Mouse (Mus musculus) cerebellum, adult 2 months (tissue): ENCODE measurements around the gene Pheta2. TPM values are rescaled to one million over a fixed set of nuclear protein-coding genes. Genes with fewer than 3 reads are reported as not detected.
"Not testable (repeated sequence)": the region's sequence is repeated elsewhere in the genome, so short reads cannot be mapped to it uniquely, and the experiment has no call there.

ENCODE experiments used
- DNase-seq, 2 experiments: peaks; one replicate each; pipeline ENCODE4 v3.0.0; 2021
- H3K27ac ChIP-seq: fragments of 200-500 bp; 2 replicates; pipeline ENCODE4 v1.5.1; 2012; ENCODE audit warnings: low read length, control low read depth, inconsistent platforms; ENCODE audit not compliant: insufficient read depth
- H3K27me3 ChIP-seq: fragments of 200-500 bp; 2 replicates; pipeline ENCODE4 v1.6.1; 2012; ENCODE audit warnings: inconsistent platforms, mild to moderate bottlenecking, low read length, moderate library complexity; ENCODE audit not compliant: control insufficient read depth, insufficient read depth
- H3K4me1 ChIP-seq: fragments of 200-500 bp; 2 replicates; pipeline ENCODE4 v1.6.1; 2011; ENCODE audit warnings: low read length; ENCODE audit not compliant: control insufficient read depth, insufficient read depth
- H3K4me3 ChIP-seq: fragments of 200-500 bp; replicated peaks from 2 replicates; pipeline ENCODE3; 2011; ENCODE audit warnings: mild to moderate bottlenecking, low read depth, low read length, control low read depth; ENCODE audit not compliant: insufficient read depth
- CTCF ChIP-seq: fragments of 200-500 bp; IDR thresholded peaks from 2 replicates; pipeline ENCODE4 v1.5.1; 2011; ENCODE audit warnings: low read depth, mild to moderate bottlenecking, control low read depth, low read length, moderate library complexity, borderline replicate concordance; ENCODE audit not compliant: insufficient read depth
- POLR2A ChIP-seq: fragments of 200-500 bp; IDR thresholded peaks from 2 replicates; pipeline ENCODE4 v1.6.1; 2011; ENCODE audit warnings: low read length, control low read depth, borderline replicate concordance; ENCODE audit not compliant: insufficient read depth
- WGBS: fragments of 180-500 bp; shearing (Covaris S2); methylation state at CpG from one replicate; pipeline ENCODE4 v1.1.7; 2018; 5-methylcytosine and 5-hydroxymethylcytosine counted together
- polyA plus RNA-seq: library from polyadenylated mRNA; depleted of rRNA; stranded (reverse); fragments of >200 nt; gene quantifications from 2 replicates; pipeline ENCODE4 v1.2.3, GENCODE M21; 2012; rRNA removed

Gene Pheta2
- polyA plus RNA-seq, 1 experiment, result 0.13 TPM

DNA sequence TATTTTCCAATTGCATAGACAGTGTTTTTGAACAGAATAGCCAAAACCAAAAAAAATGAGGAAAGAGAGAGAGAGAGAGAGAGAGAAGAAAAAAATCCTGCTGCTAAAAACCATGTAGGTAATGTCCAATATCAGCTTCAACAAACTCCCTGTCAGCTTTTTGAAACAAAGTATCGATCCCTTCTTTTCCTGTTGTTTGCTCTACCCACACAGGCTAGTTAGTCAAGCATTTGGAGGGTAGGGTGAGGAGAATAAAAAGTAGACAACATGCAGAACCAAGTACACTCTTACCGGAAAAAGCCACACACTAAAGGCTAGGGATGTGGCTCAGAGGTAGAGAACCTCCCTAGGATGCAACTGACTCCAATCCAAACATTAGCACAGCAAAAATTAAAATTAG, 47.0 kb downstream of the Pheta2 start:
- no peak for TF ChIP-seq CTCF
- no peak for TF ChIP-seq POLR2A
- H3K27ac ChIP-seq, result no peak overlapping the region
- H3K4me1 ChIP-seq, result no peaks in the 10 kb centered on the region
- no peak for DNase-seq
- H3K4me3 ChIP-seq, result no peak overlapping the region
- 97% methylated on average over 2 of the region's 2 CpGs for WGBS
- H3K27me3 ChIP-seq, result no peaks in the 10 kb centered on the region

DNA sequence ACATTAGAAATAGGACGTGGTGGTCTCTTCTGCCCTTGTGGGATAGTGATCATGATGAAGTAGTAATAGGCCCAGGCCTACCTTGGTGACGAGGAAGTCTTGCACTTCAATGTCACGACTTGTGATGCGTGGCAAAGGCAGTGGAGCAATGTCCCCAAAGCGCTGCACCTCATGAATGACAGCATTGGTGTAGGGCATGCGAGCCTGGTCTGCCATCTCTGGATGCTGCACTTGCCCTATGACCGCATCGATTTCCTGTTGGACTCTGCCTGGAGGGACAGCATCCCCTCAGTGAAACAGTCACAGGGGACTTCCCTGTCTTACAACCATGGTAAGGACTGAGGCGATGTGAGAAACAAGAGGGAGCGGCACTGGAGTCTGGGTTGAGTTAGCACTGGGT, 51.2 kb downstream of the Pheta2 start:
- H3K4me1 ChIP-seq, DNase-seq, H3K27me3 ChIP-seq, H3K27ac ChIP-seq, H3K4me3 ChIP-seq: not testable (repeated sequence)
- WGBS, result 95% methylated on average over 10 of the region's 10 CpGs

DNA sequence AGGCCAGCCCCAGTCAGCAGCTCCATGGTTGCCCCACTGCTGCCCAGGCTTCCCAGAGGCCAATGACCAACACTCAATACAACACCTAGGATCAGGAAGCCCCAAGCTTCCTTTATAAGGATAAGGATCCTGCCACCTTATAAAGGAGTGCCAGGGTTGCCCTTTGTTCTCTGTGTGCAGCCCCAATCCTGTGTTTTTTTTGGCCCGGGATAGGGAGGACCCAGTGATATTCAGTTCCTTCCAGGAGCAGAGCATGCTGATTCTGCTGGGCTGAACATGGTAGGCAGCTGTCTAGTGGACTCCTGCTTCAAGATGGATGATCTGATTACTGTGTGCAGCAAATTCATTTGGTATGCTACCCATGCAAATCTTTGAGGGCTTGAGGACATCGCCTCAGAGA, 55.2 kb downstream of the Pheta2 start, which contains the start of gene Cyp2d11:
TSS of gene Cyp2d11 (minus strand) at position 101 of the 400 bp plus-strand sequence.
- H3K27ac ChIP-seq, H3K4me1 ChIP-seq, DNase-seq, H3K27me3 ChIP-seq, H3K4me3 ChIP-seq: not testable (repeated sequence)
- 76% methylated on average over 2 of the region's 2 CpGs for WGBS

Other genes starting within 250 kb of the Pheta2 start
- 15.4 and 15.5 TPM in 2 replicates for gene Ccdc134, start 211.0 kb upstream of the Pheta2 start, polyA plus RNA-seq
- 104 and 105 TPM in 2 replicates for gene Srebf2, start 191.8 kb upstream of the Pheta2 start, polyA plus RNA-seq
- gene Shisa8, start 126.1 kb upstream of the Pheta2 start, polyA plus RNA-seq, result 65.4 and 69.9 TPM in 2 replicates
- 0.89 and 0.93 TPM in 2 replicates for gene Tnfrsf13c, start 114.6 kb upstream of the Pheta2 start, polyA plus RNA-seq
- 3.2 and 3.6 TPM in 2 replicates for gene Cenpm, start 94.2 kb upstream of the Pheta2 start, polyA plus RNA-seq
- gene 1500009C09Rik, start 86.5 kb upstream of the Pheta2 start, polyA plus RNA-seq, result 195 and 218 TPM in 2 replicates
- 306 and 367 TPM in 2 replicates for gene Sept3, start 64.0 kb upstream of the Pheta2 start, polyA plus RNA-seq
- gene Wbp2nl, start 40.0 kb upstream of the Pheta2 start, polyA plus RNA-seq, result not detected in 2 replicates
- 63.0 and 75.2 TPM in 2 replicates for gene Naga, start within 50 bp of the Pheta2 start, polyA plus RNA-seq
- gene Smdt1, start within 50 bp of the Pheta2 start, polyA plus RNA-seq, result 309 and 332 TPM in 2 replicates
- gene Ndufa6, start 15.4 kb downstream of the Pheta2 start, polyA plus RNA-seq, result 608 and 627 TPM in 2 replicates
- gene Cyp2d22, start 41.3 kb downstream of the Pheta2 start, polyA plus RNA-seq, result 64.2 and 65.4 TPM in 2 replicates
- not detected in 2 replicates for gene Cyp2d11, start 55.1 kb downstream of the Pheta2 start, polyA plus RNA-seq
- gene Cyp2d10, start 68.3 kb downstream of the Pheta2 start, polyA plus RNA-seq, result not detected in 2 replicates
- gene Cyp2d9, start 94.5 kb downstream of the Pheta2 start, polyA plus RNA-seq, result not detected in 2 replicates
- not detected in 2 replicates for gene Cyp2d12, start 216.1 kb downstream of the Pheta2 start, polyA plus RNA-seq